ENCODE assay signal across 13 mouse cellular contexts in the genomic region with DNA sequence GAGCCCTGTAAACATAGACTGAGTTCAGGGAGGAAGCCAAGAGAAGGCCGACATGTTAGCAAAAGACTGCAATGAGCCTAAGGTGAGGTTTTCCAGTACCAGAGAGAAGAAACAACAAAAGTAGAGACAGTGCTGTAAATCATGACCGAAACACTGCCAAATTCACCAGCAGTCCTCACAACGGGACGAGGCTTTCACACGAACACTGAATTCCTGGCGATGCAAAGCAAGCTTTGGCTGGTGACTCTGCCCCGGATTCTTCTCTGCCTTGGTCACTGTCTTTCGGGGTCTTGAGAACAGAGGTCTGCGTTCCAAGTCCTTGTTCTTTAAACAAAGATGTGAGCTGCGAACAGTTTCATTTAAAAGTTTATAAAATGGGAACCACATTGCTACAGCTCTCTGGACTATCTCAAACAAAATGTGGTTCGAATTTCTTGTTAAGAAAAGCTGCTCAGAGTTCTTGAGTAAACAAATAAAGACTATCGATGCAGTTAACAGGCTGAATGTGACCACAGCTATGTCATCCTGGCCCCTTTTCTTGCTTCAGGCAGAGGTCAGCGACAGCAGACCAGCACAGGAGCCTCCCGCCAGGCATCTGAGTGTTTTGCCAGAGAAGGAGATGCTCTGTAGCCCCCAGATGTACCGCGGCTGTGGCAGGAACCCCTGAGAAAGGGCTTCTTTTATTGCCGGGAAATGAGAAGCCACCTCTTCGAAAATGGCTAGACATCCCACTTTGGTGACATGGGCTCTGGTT. TPM values are rescaled to one million over a fixed set of nuclear protein-coding genes. Genes with fewer than 3 reads are reported as not detected.
A peak's percentile ranks its signal among the peaks of the same experiment; 100 is the strongest.
DNase-seq lines count a peak whose midpoint lies in the region; ATAC-seq and TF ChIP-seq lines count a peak whose summit lies in the region.
"Had no signal": no experiment of that assay in that cellular context is flagged by ENCODE, and none has a peak within 500 bp of the region (broad histone marks: within the 10 kb centered on the region; RNA-seq: fewer than 3 reads in every experiment).

No protein-coding gene starts in this region.

- DNase-seq in heart, embryonic 10.5 days (ENCODE audit: low spot score): no peak
- no peak for DNase-seq in heart, postnatal 14 days
- DNase-seq in urinary bladder, postnatal 14 days (ENCODE audit: low spot score): peak; percentile 24
- no peak for DNase-seq in urinary bladder, postnatal 4 days (ENCODE audit: low spot score in 2 of 2)
- DNase-seq in spleen, postnatal 4 days (ENCODE audit: low spot score in 2 of 2): no peak
- no peak for DNase-seq in adrenal gland, postnatal 14 days
- no peak for DNase-seq in frontal cortex, adult 2 months (ENCODE audit: extremely low spot score in 1 of 2, low spot score in 1 of 2)
- DNase-seq: B cell, adult 2 months; liver, postnatal 0 days had no signal

- H3K9me3 ChIP-seq in heart, embryonic 10.5 days: no peaks in the 10 kb centered on the region
- no peaks in the 10 kb centered on the region for H3K9me3 ChIP-seq in intestine, postnatal 0 days (ENCODE audit: control insufficient read depth)
- H3K9me3 ChIP-seq: G1E; heart, embryonic 12.5 days; megakaryocyte, embryonic 14.5 days had no signal

- H3K27me3 ChIP-seq in heart, embryonic 10.5 days (ENCODE audit: insufficient read depth, poor library complexity, severe bottlenecking): no peaks in the 10 kb centered on the region
- no peaks in the 10 kb centered on the region for H3K27me3 ChIP-seq in intestine, postnatal 0 days (replicated peaks; ENCODE audit: control insufficient read depth, insufficient read depth, low read length)
- H3K27me3 ChIP-seq: heart, embryonic 12.5 days; megakaryocyte, embryonic 14.5 days had no signal

- no peaks in the 10 kb centered on the region for H3K36me3 ChIP-seq in heart, embryonic 10.5 days
- no peaks in the 10 kb centered on the region for H3K36me3 ChIP-seq in intestine, postnatal 0 days (ENCODE audit: control insufficient read depth, insufficient read depth)
- H3K36me3 ChIP-seq: G1E; heart, embryonic 12.5 days had no signal

- peak overlapping the region; percentile 56; the same call in 1 of the 2 replicates for H3K27ac ChIP-seq in heart, embryonic 10.5 days
- H3K27ac ChIP-seq in intestine, postnatal 0 days (ENCODE audit: low read depth, low read length): peak overlapping the region; percentile 9

- no peak overlapping the region for H3K4me3 ChIP-seq in heart, embryonic 10.5 days
- no peak overlapping the region for H3K4me3 ChIP-seq in intestine, postnatal 0 days (ENCODE audit: low read depth, low read length)
- H3K4me3 ChIP-seq: heart, embryonic 12.5 days; megakaryocyte, embryonic 14.5 days had no signal

- 71% methylated on average over 18 of the region's 18 CpGs for WGBS in heart, embryonic 10.5 days
- WGBS in intestine, postnatal 0 days: 54% methylated on average over 18 of the region's 18 CpGs

- no peak for ATAC-seq in intestine, postnatal 0 days
- ATAC-seq: liver, postnatal 0 days had no signal

- H3K4me1 ChIP-seq in heart, embryonic 10.5 days: peaks cover 36% of the 10 kb centered on the region
- no peaks in the 10 kb centered on the region for H3K4me1 ChIP-seq in intestine, postnatal 0 days (replicated peaks; ENCODE audit: control insufficient read depth, insufficient read depth, low read length)

- intact Hi-C loops in heart, postnatal 14 days (cut with DNase I): no loop called here

- TF ChIP-seq CTCF in intestine, postnatal 0 days (IDR thresholded peaks at IDR 0.05; ENCODE audit: low read depth): no peak

- H3K9ac ChIP-seq in intestine, postnatal 0 days (ENCODE audit: low read depth, low read length): no peak overlapping the region
- H3K9ac ChIP-seq: heart, embryonic 12.5 days; liver, postnatal 0 days had no signal

- H3K4me2 ChIP-seq in intestine, postnatal 0 days (replicated peaks; ENCODE audit: low read depth): no peak overlapping the region
- H3K4me2 ChIP-seq: heart, embryonic 12.5 days had no signal

RNA-seq across cellular contexts. Expression of gene Filip1l, which starts 14.2 kb away (rescaled TPM):
- polyA plus RNA-seq in heart, embryonic 10.5 days (2016; fragmentation: Nextera tagmentation; extraction: Ambion mirVana): 16.0 and 20.3 TPM in 2 replicates
- total RNA-seq in heart, postnatal 14 days (2021): 10 to 100 TPM; 40.8 to 45.8 TPM
- 32.1 and 35.4 TPM in 2 replicates for polyA plus RNA-seq in intestine, postnatal 0 days (2015; fragmentation: Nextera tagmentation; extraction: Ambion mirVana)
- total RNA-seq in adrenal gland, postnatal 14 days (2021): 20.6 and 26.5 TPM in 2 replicates
- polyA plus RNA-seq in frontal cortex, adult 2 months (2012; rRNA removed): 10.6 and 10.9 TPM in 2 replicates
